Mouse (Mus musculus) left cerebral cortex, adult 2 months (tissue): ENCODE measurements around the gene Znfx1. TPM values are rescaled to one million over a fixed set of nuclear protein-coding genes. Genes with fewer than 3 reads are reported as not detected.

Source experiments
- DNase-seq, 2 experiments: peaks; one replicate each; pipeline ENCODE4 v3.0.0; 2021 to 2022; ENCODE audit warnings: low spot score in 2 of 2, mixed read lengths in 1 of 2; ENCODE audit errors: extremely low spot score in 1 of 2
- H3K27ac ChIP-seq: fragments of 200-600 bp; 2 replicates; pipeline ENCODE4 v1.8.1; 2022
- H3K4me3 ChIP-seq: fragments of 200-600 bp; 2 replicates; pipeline ENCODE4 v1.8.1; 2022
- CTCF ChIP-seq: fragments of 200-600 bp; IDR thresholded peaks from 2 replicates; pipeline ENCODE4 v1.8.1; 2022; ENCODE audit warnings: antibody characterized with exemption, mild to moderate bottlenecking, moderate library complexity
- intact Hi-C: fragments of 180-260 bp; cut with DNase I; formaldehyde crosslinking; loops from one replicate; pipeline ENCODE4 v1.15.1; 2025
- long read RNA-seq, 2 experiments: library from polyadenylated mRNA; stranded (forward); transcript quantifications; one replicate each; pipeline ENCODE4 v2.0.0; 2021; ENCODE audit warnings: borderline mapping rate in 2 of 2
- total RNA-seq, 2 experiments: library from RNA; stranded (reverse); gene quantifications; 2 replicates each; pipeline ENCODE4 v1.2.3; 2021

Znfx1 gene
- total RNA-seq = 10 to 100 TPM; 76.7 to 80.7 TPM
- long read RNA-seq, experiment 1, full-length matches to known transcripts = 17 of 48 reads
- long read RNA-seq, experiment 1, partial matches to known transcripts = 11 of 48 reads
- long read RNA-seq, experiment 1, other reads (novel, unspliced or antisense) = 20 of 48 reads
- long read RNA-seq, experiment 2, full-length matches to known transcripts = 21 of 53 reads
- long read RNA-seq, experiment 2, partial matches to known transcripts = 8 of 53 reads
- long read RNA-seq, experiment 2, other reads (novel, unspliced or antisense) = 24 of 53 reads

- TF ChIP-seq CTCF = peak; percentile 33
- Histone ChIP-seq H3K27ac (peak within 1 kb of the TSS; percentile 96), H3K4me3 (peak within 1 kb of the TSS; percentile 97)
- intact Hi-C loops = loop anchor here (5.0 kb wide), 2 partner anchors 124 to 429 kb away; partner anchors contain the start of genes Rnf114 and Spata2
- DNase-seq = peak; percentile 96 to 97
Observed at GRCm38 (mm10) chr2:167062965-167063880, at the start of gene Znfx1. Gene Znfx1 (minus strand): TSS chr2:167063015.

GRCm38 (mm10) chr2:167112259-167112658 is 49.4 kb upstream of the Znfx1 start:
- no peak for TF ChIP-seq CTCF
- Histone ChIP-seq H3K4me3 (no peak overlapping the region), H3K27ac (no peak overlapping the region; the same call in 1 of the 2 replicates)
- intact Hi-C loops = loop anchor here (1.0 to 2.0 kb wide), 2 partner anchors 79 to 107 kb away; partner anchors contain the start of gene Kcnb1
- no peak for DNase-seq

GRCm38 (mm10) chr2:167109506-167109905 is 46.7 kb upstream of the Znfx1 start:
- Histone ChIP-seq H3K4me3 (no peak overlapping the region), H3K27ac (no peak overlapping the region)
- intact Hi-C loops = loop anchor here (5.0 kb wide), 1 partner anchor 37 kb away; no protein-coding TSS in a partner anchor
- TF ChIP-seq CTCF = no peak
- no peak for DNase-seq

- DNase-seq = no peak
- Histone ChIP-seq H3K27ac (no peak overlapping the region), H3K4me3 (no peak overlapping the region)
- intact Hi-C loops = no loop called here
- no peak for TF ChIP-seq CTCF
Observed at GRCm38 (mm10) chr2:167103546-167103945, 40.7 kb upstream of the Znfx1 start.

GRCm38 (mm10) chr2:167101743-167102441 is 39.1 kb upstream of the Znfx1 start:
- Histone ChIP-seq H3K4me3 (no peak overlapping the region), H3K27ac (no peak overlapping the region)
- TF ChIP-seq CTCF = no peak
- intact Hi-C loops = no loop called here
- no peak for DNase-seq

- DNase-seq = no peak
- H3K4me3 ChIP-seq = no peak overlapping the region
- no peak for TF ChIP-seq CTCF
- intact Hi-C loops = no loop called here
- no peak overlapping the region for H3K27ac ChIP-seq
Observed at GRCm38 (mm10) chr2:167094688-167095087, 31.9 kb upstream of the Znfx1 start.

- DNase-seq = no peak
Observed at GRCm38 (mm10) chr2:167093171-167093900, 30.5 kb upstream of the Znfx1 start.

GRCm38 (mm10) chr2:167090271-167090670 is 27.5 kb upstream of the Znfx1 start:
- Histone ChIP-seq H3K27ac (no peak overlapping the region), H3K4me3 (no peak overlapping the region)
- no peak for TF ChIP-seq CTCF
- intact Hi-C loops = no loop called here
- DNase-seq = no peak

More at GRCm38 (mm10) chr2:167093171-167093900, 30.5 kb upstream of the Znfx1 start:
- no peak for TF ChIP-seq CTCF
- no peak overlapping the region for H3K27ac ChIP-seq
- intact Hi-C loops = no loop called here
- no peak overlapping the region for H3K4me3 ChIP-seq

- no peak for TF ChIP-seq CTCF
- H3K4me3 ChIP-seq = no peak overlapping the region
- no peak for DNase-seq
- intact Hi-C loops = no loop called here
- H3K27ac ChIP-seq = no peak overlapping the region
Observed at GRCm38 (mm10) chr2:167086836-167087235, 24.0 kb upstream of the Znfx1 start.

GRCm38 (mm10) chr2:167086092-167086491 is 23.3 kb upstream of the Znfx1 start:
- H3K4me3 ChIP-seq = no peak overlapping the region
- no peak for DNase-seq
- TF ChIP-seq CTCF = no peak
- H3K27ac ChIP-seq = no peak overlapping the region
- intact Hi-C loops = no loop called here

GRCm38 (mm10) chr2:167081639-167082038 is 18.8 kb upstream of the Znfx1 start:
- no peak for DNase-seq
- intact Hi-C loops = no loop called here
- Histone ChIP-seq H3K27ac (no peak overlapping the region; the same call in 1 of the 2 replicates), H3K4me3 (no peak overlapping the region)
- no peak for TF ChIP-seq CTCF
